Mouse (Mus musculus): ENCODE measurements around the gene Tmem143.

- TF ChIP-seq CTCF (IDR thresholded peaks at IDR 0.05) (no peak), EP300 (IDR thresholded peaks at IDR 0.05) (no peak)
Measured at GRCm38 (mm10) chr7:45859008-45859407, 37.7 kb upstream of the Tmem143 start.
